Mouse (Mus musculus): ENCODE results near the gene Ptprc. TPM values are rescaled to one million over a fixed set of nuclear protein-coding genes. Genes with fewer than 3 reads are reported as not detected.

Gene Ptprc
- 1,758 TPM for polyA plus RNA-seq (2017; shearing (Covaris generic))

DNA sequence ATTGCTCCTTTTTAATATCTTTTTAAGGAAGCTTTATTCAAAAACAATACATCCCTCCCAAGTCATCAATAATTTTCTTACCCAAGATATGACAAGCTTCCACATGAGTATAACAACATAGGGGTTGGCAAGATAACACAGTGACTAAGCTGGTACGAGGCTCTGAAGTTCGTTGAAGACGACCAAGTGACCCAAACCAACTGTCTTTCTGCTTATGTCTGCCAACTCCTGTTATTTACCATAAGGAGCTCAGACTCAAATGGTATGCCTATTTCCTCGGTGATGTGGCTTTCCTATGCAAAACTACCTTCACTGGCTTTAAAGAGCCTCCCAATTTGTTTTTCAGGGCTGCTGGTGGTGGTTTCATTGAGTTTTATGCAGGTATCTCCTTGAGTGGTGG lies at the start of gene Ptprc:
TSS of gene Ptprc (minus strand) at position 215 of the 400 bp plus-strand sequence.

Other genes starting within 250 kb of the Ptprc start
- 1.4 TPM for gene Atp6v1g3, start 98.0 kb upstream of the Ptprc start, polyA plus RNA-seq (2017; shearing (Covaris generic))